Mouse (Mus musculus) midbrain, embryonic 13.5 days (tissue): ENCODE measurements around the gene Tmem235. TPM values are rescaled to one million over a fixed set of nuclear protein-coding genes. Genes with fewer than 3 reads are reported as not detected.

ENCODE experiments used
- ATAC-seq: fragments of 200-750 bp; cut with Nextera tagmentation; 2 replicates; pipeline ENCODE4 v1.8.0; 2017; ENCODE audit warnings: mild to moderate bottlenecking, moderate TSS enrichment, moderate library complexity
- H3K27ac ChIP-seq: fragments of 300-500 bp; sonication (generic); 2 replicates; pipeline ENCODE4 v1.5.1; 2015; ENCODE audit warnings: inconsistent platforms, mild to moderate bottlenecking, moderate library complexity
- H3K27me3 ChIP-seq: fragments of 300-500 bp; sonication (generic); 2 replicates; pipeline ENCODE4 v1.6.1; 2015; ENCODE audit warnings: mild to moderate bottlenecking, inconsistent platforms
- H3K36me3 ChIP-seq: fragments of 300-500 bp; sonication (generic); 2 replicates; pipeline ENCODE4 v1.6.1; 2015; ENCODE audit warnings: mild to moderate bottlenecking, inconsistent platforms
- H3K4me1 ChIP-seq: fragments of 300-500 bp; sonication (generic); replicated peaks from 2 replicates; pipeline ENCODE4 v1.6.1; 2015; ENCODE audit warnings: inconsistent platforms
- H3K4me2 ChIP-seq: fragments of 300-500 bp; sonication (generic); replicated peaks from 2 replicates; pipeline ENCODE4 v1.6.1; 2015; ENCODE audit warnings: moderate library complexity, mild to moderate bottlenecking, inconsistent platforms
- H3K4me3 ChIP-seq: fragments of 300-500 bp; sonication (generic); replicated peaks from 2 replicates; pipeline ENCODE4 v1.5.1; 2015; ENCODE audit warnings: mild to moderate bottlenecking, inconsistent platforms
- H3K9ac ChIP-seq: fragments of 300-500 bp; sonication (generic); replicated peaks from 2 replicates; pipeline ENCODE4 v1.6.1; 2015; ENCODE audit warnings: mild to moderate bottlenecking, inconsistent platforms
- H3K9me3 ChIP-seq: fragments of 300-500 bp; sonication (generic); 2 replicates; pipeline ENCODE4 v1.6.1; 2016; ENCODE audit warnings: mild to moderate bottlenecking, inconsistent platforms
- WGBS: fragments of 180-500 bp; shearing (Covaris S2); methylation state at CpG from one replicate; pipeline ENCODE4 v1.1.7; 2015; 5-methylcytosine and 5-hydroxymethylcytosine counted together
- polyA plus RNA-seq: library from polyadenylated mRNA; unstranded; fragments of >200 nt; fragmentation: Nextera tagmentation; extraction: Ambion mirVana; gene quantifications from 2 replicates; pipeline ENCODE4 v1.2.1, GENCODE M21; 2015

Gene Tmem235
- polyA plus RNA-seq, 1 experiment from 2014 or later: not detected

DNA sequence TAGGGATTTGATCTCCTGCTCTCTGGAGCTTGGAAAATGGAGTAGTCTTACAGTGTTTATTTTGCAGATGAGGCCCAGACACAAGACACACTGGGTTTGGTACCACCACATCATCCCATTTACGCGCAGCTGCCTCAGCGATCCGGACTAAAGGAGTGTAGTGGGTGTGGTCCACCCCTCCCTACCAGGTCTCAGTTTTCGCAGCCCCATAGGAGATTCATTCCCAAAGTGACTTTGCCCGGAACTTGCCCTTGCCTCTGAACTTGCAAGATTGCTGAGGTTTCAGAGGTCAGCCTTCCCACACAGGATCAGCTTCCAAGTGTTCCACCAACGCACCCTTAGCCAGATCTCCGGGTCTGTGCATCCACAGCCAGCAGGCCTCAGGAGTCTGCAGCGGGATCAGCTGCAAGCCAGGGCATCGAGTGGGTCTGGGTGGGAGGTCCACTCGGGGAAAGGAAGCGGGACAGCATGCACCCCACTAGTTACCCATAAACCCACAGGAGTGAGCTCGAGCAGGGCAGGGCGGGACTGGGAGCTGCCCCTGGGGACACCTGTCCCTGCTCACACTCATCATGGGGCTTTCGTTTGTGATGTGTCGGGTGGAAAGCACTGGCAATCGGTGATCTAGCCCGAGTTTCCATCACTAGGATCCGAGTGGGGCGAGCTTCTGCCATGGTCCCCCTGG, 27.8 kb downstream of the Tmem235 start:
- H3K36me3 ChIP-seq: no peaks in the 10 kb centered on the region
- peaks cover 29% of the 10 kb centered on the region for H3K27me3 ChIP-seq
- 21% methylated on average over 20 of the region's 20 CpGs for WGBS
- H3K27ac ChIP-seq: no peak overlapping the region
- peak overlapping the region; percentile 55 for H3K4me2 ChIP-seq
- peaks cover 36% of the 10 kb centered on the region for H3K4me1 ChIP-seq
- no peak overlapping the region for H3K9ac ChIP-seq
- no peaks in the 10 kb centered on the region for H3K9me3 ChIP-seq
- H3K4me3 ChIP-seq: peak overlapping the region; percentile 24
- no peak for ATAC-seq

DNA sequence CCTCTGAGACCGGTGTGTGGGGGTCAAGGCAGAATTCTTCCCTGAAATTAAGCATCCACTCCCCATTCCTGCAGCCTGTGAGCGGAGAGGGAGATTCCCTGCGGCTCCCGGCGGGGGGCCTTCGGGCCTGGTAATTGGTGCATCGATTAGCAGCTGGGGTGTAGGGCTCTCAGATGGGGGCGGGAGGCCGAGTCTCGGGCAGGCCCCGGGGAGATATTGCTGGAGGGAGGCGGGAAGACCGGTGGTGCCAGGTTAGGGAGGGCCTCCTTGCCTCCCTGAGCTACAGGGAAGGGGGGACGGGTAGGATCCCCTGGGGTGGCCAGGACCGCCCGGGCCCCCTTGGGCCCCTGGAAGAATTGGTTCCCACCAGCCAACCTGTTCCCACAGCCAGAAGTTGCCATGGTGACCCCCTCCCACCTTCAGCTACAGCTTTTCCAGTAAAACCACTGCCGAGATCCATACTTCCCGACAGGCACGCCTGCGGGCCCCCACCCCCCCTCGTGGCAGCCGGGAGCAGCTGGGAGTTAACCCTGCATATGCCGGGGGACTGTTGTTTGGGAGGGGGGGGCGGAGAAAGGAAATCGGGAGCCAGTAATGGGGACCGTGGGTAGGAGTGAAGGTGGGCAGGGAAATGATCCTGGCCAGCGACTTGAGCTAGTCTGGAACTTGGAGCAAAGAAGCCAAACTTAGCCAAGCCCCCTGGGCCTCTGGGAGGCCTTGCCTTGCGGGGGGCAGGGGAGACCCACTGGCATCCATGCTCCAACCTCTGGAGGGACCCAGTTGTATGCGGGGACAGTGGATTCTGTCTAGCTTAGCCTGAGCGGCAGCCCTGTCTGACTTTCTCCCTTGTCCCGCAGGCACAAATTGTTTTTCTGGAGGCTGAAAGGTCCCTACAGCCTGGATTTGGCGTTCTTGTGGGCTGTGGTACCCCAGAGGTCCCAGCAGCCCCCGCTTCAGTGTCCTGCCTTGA, 28.6 kb downstream of the Tmem235 start:
- H3K4me1 ChIP-seq: peaks cover 36% of the 10 kb centered on the region
- peaks cover 29% of the 10 kb centered on the region for H3K27me3 ChIP-seq
- peak overlapping the region; percentile 80 for H3K27ac ChIP-seq
- peak; percentile 53 for ATAC-seq
- 2% methylated on average over 33 of the region's 33 CpGs for WGBS
- H3K4me3 ChIP-seq: peak overlapping the region; percentile 24
- peak overlapping the region; percentile 52 for H3K9ac ChIP-seq
- H3K9me3 ChIP-seq: no peaks in the 10 kb centered on the region
- peak overlapping the region; percentile 55 for H3K4me2 ChIP-seq
- H3K36me3 ChIP-seq: no peaks in the 10 kb centered on the region

- Histone ChIP-seq H3K4me1 (peaks cover 36% of the 10 kb centered on the region), H3K27me3 (peaks cover 27% of the 10 kb centered on the region), H3K4me2 (peak overlapping the region; percentile 55), H3K9me3 (no peaks in the 10 kb centered on the region), H3K9ac (peak overlapping the region; percentile 52; the same call in 1 of the 2 replicates), H3K27ac (peak overlapping the region; percentile 80), H3K36me3 (no peaks in the 10 kb centered on the region), H3K4me3 (no peak overlapping the region)
- ATAC-seq: peak; percentile 68
- 4% methylated on average over 11 of the region's 11 CpGs for WGBS
These were observed 29.4 kb downstream of the Tmem235 start for GRCm38 (mm10) chr11:117889887-117890340.

- 22% methylated on average over 13 of the region's 13 CpGs for WGBS
- peaks cover 36% of the 10 kb centered on the region for H3K4me1 ChIP-seq
- no peak overlapping the region for H3K4me3 ChIP-seq
- H3K27me3 ChIP-seq: peaks cover 29% of the 10 kb centered on the region
- H3K9me3 ChIP-seq: no peaks in the 10 kb centered on the region
- peak; percentile 65 for ATAC-seq
- H3K4me2 ChIP-seq: peak overlapping the region; percentile 55; the same call in 1 of the 2 replicates
- H3K27ac ChIP-seq: 0 out of 2 replicates have a peak overlapping the region, but pooled peaks have one; percentile 80
- H3K36me3 ChIP-seq: no peaks in the 10 kb centered on the region
- no peak overlapping the region; the same call in 1 of the 2 replicates for H3K9ac ChIP-seq
These were observed 30.1 kb downstream of the Tmem235 start for GRCm38 (mm10) chr11:117890519-117891282.

DNA sequence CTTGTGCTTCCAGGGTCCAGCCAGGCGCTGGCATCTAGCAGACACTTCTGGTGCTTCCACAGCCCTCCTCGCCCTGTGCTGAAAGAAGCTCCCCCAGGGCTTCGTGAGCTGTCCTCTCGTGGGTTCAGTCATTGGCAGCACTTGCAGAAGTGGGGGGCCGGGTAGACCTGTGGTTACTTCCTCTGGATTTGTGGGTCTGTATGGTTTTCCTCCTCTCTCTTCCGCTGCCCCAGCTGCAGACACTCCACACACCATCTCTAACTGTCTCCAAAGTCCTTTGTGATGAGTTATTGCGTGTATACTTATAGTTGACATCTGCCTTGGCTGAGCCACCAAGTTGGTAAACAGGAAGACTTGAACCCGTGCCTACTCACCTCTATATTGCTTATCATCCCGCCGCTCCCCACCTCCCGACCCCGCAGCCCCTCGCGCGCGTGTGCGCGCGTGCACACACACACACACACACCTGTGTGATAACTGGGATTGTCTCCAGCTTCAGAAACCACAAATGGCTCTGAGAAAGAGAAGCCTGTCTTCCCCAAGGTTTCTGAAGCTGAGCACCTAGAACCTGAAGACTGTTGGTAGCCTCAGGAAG, 31.1 kb downstream of the Tmem235 start:
- Histone ChIP-seq H3K4me2 (no peak overlapping the region), H3K4me1 (peaks cover 36% of the 10 kb centered on the region), H3K4me3 (no peak overlapping the region), H3K27me3 (peaks cover 29% of the 10 kb centered on the region), H3K9me3 (no peaks in the 10 kb centered on the region), H3K9ac (no peak overlapping the region), H3K27ac (no peak overlapping the region), H3K36me3 (no peaks in the 10 kb centered on the region)
- no peak for ATAC-seq
- 96% methylated on average over 19 of the region's 19 CpGs for WGBS

- H3K4me3 ChIP-seq: no peak overlapping the region
- WGBS: 64% methylated on average over 6 of the region's 6 CpGs
These were observed 31.6 kb downstream of the Tmem235 start for GRCm38 (mm10) chr11:117892199-117892598.

DNA sequence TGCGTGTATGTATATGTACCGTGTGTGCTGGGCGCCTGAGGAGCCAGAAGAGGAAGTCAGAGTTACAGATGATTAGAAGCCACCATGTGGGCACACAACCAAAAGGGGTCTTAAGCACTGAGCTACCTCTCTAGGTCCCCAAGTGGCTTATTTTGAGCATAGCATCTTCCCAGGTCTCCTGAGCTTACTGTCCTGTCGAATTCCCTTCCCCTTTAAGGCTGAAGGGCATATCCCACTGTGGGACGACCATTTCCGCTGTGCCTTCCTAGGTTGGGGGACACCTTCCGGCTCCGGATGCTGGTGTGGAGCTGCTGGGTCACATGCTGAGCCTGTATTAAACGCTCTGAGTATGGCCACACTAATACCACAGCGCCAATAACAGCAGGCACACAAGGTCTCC, 34.1 kb downstream of the Tmem235 start:
- no peak overlapping the region for H3K27ac ChIP-seq
- H3K4me3 ChIP-seq: no peak overlapping the region
- no peak for ATAC-seq
- H3K9ac ChIP-seq: no peak overlapping the region
- peaks cover 19% of the 10 kb centered on the region for H3K4me1 ChIP-seq
- H3K36me3 ChIP-seq: no peaks in the 10 kb centered on the region
- peaks cover 21% of the 10 kb centered on the region for H3K27me3 ChIP-seq
- 71% methylated on average over 10 of the region's 10 CpGs for WGBS
- H3K9me3 ChIP-seq: no peaks in the 10 kb centered on the region
- no peak overlapping the region for H3K4me2 ChIP-seq

More at GRCm38 (mm10) chr11:117892199-117892598, 31.6 kb downstream of the Tmem235 start:
- Histone ChIP-seq H3K27me3 (peaks cover 29% of the 10 kb centered on the region), H3K27ac (no peak overlapping the region), H3K4me1 (peaks cover 36% of the 10 kb centered on the region), H3K9me3 (no peaks in the 10 kb centered on the region), H3K9ac (no peak overlapping the region), H3K4me2 (no peak overlapping the region), H3K36me3 (no peaks in the 10 kb centered on the region)
- no peak for ATAC-seq

GRCm38 (mm10) chr11:117896533-117896932, 36.0 kb downstream of the Tmem235 start:
- Histone ChIP-seq H3K4me1 (peaks cover under 1% of the 10 kb centered on the region; the same call in 1 of the 2 replicates), H3K36me3 (no peaks in the 10 kb centered on the region), H3K9me3 (no peaks in the 10 kb centered on the region), H3K9ac (no peak overlapping the region), H3K27me3 (peaks cover 14% of the 10 kb centered on the region), H3K27ac (no peak overlapping the region), H3K4me2 (no peak overlapping the region), H3K4me3 (no peak overlapping the region)
- WGBS: 42% methylated on average over 2 of the region's 2 CpGs
- ATAC-seq: no peak

DNA sequence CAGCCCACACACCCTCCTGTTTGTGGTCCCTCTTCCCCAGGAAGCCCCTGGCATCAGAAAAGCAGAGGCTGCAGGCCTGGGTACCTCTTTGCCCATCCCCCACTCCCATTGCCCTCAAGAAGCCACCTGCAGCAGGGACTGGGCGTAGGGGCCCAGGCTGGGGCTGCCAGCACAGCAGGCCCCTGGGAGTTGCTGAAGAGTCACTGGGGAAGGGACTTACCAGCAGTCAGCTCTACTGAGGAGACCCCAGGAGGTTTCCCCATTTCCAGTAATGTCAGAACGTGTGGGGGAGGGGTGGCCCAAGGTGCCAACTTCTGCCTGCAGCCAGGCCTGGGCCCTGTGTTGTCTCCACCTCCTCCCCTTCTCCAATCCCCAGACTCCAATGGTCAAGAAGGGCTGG, 41.7 kb downstream of the Tmem235 start:
- Histone ChIP-seq H3K4me3 (no peak overlapping the region), H3K4me1 (0 out of 2 replicates have a peak, but pooled peaks cover 3% of the 10 kb centered on the region), H3K9me3 (no peaks in the 10 kb centered on the region), H3K36me3 (no peaks in the 10 kb centered on the region), H3K9ac (no peak overlapping the region), H3K27ac (no peak overlapping the region), H3K27me3 (no peaks in the 10 kb centered on the region), H3K4me2 (no peak overlapping the region)
- 72% methylated on average over 2 of the region's 2 CpGs for WGBS
- no peak for ATAC-seq

- H3K27me3 ChIP-seq: no peaks in the 10 kb centered on the region
- no peak overlapping the region for H3K4me2 ChIP-seq
- no peak overlapping the region for H3K4me3 ChIP-seq
- no peaks in the 10 kb centered on the region for H3K9me3 ChIP-seq
- WGBS: 86% methylated on average over 8 of the region's 8 CpGs
- 0 out of 2 replicates have a peak, but pooled peaks cover 3% of the 10 kb centered on the region for H3K4me1 ChIP-seq
- H3K36me3 ChIP-seq: no peaks in the 10 kb centered on the region
- no peak for ATAC-seq
- no peak overlapping the region for H3K27ac ChIP-seq
- no peak overlapping the region for H3K9ac ChIP-seq
These were observed 43.9 kb downstream of the Tmem235 start for GRCm38 (mm10) chr11:117904442-117904841.

- Histone ChIP-seq H3K36me3 (no peaks in the 10 kb centered on the region), H3K9ac (no peak overlapping the region), H3K4me2 (no peak overlapping the region), H3K27me3 (no peaks in the 10 kb centered on the region), H3K27ac (no peak overlapping the region), H3K4me3 (no peak overlapping the region), H3K9me3 (no peaks in the 10 kb centered on the region), H3K4me1 (peaks cover 6% of the 10 kb centered on the region)
- 93% methylated on average over 8 of the region's 8 CpGs for WGBS
- no peak for ATAC-seq
These were observed 48.8 kb downstream of the Tmem235 start for GRCm38 (mm10) chr11:117909337-117909736.
